Mouse (Mus musculus): ENCODE data around the gene Neurl3.

DNA sequence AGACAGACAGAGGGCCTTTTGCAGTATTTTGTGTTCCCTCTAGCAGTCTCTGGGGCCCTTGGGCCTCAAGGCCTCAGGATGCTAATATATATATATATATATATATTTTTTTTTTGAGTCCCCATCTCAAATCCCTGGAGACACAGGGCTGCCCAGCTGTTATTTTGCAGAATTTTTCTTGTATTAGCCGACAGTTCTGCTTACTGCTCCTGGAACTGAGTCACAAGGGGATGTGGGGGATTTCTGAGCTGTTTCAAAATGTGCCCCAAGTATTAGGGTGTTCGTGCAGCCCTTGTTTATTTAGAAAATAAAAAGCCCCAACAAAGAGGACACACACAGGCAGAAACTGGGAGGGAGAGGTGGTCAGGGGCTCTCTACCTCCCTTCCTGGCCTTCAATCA is 25.2 kb upstream of the Neurl3 start:
- TF ChIP-seq CTCF (IDR thresholded peaks at IDR 0.05) (no peak), POLR2A (IDR thresholded peaks at IDR 0.05; ENCODE audit: insufficient read depth, low read depth, low read length) (no peak), EP300 (IDR thresholded peaks at IDR 0.05; ENCODE audit: insufficient read depth, low read depth, low read length) (no peak)
